Mouse (Mus musculus) bone marrow, adult 2 months (tissue): ENCODE results near the gene Ccdc93.

Source experiments
- CTCF ChIP-seq: fragments of 200-500 bp; IDR thresholded peaks from 2 replicates; pipeline ENCODE4 v1.5.1; 2011; ENCODE audit warnings: low read length, control low read depth; ENCODE audit not compliant: control insufficient read depth, insufficient read depth
- POLR2A ChIP-seq: fragments of 200-500 bp; IDR thresholded peaks from 2 replicates; pipeline ENCODE4 v1.6.1; 2011; ENCODE audit warnings: low read depth, mild to moderate bottlenecking, control low read depth, low read length, borderline replicate concordance; ENCODE audit not compliant: control insufficient read depth

GRCm38 (mm10) chr1:121518609-121519008, 87.8 kb downstream of the Ccdc93 start:
- TF ChIP-seq POLR2A (no peak), CTCF (no peak)
